Mouse (Mus musculus) hindlimb bud, embryonic 11.5 days (tissue): ENCODE measurements around the gene Fahd1.

Experiments used
- DNase-seq: peaks from one replicate; pipeline ENCODE4 v3.0.0-alpha.2; 2012; ENCODE audit warnings: low read depth, low spot score; ENCODE audit errors: extremely low spot score

Gene Fahd1

DNA sequence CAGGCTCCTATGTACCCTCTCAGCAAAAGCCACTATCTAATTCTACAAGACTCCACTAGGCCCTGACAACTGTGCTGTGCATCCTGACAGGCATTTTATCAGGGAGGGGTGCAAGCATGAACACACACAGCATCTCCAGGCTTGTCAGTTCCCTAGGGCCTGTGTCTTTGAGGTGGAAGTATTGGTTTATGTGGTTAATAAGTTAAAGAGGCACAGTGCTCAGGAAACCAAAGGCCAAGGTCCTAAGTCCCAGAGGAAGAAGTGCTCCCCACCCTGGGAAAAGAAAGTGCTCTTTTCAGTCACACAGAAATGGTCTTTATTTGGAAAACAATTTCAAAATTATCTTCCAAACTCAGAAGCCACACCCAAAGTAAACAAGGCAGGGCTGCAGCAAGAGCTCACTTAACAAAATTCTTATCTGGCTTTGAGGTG lies 1.5 kb downstream of the Fahd1 start:
- no peak for DNase-seq

- no peak for DNase-seq
Measured at GRCm38 (mm10) chr17:24847386-24847785, 2.8 kb downstream of the Fahd1 start.

DNA sequence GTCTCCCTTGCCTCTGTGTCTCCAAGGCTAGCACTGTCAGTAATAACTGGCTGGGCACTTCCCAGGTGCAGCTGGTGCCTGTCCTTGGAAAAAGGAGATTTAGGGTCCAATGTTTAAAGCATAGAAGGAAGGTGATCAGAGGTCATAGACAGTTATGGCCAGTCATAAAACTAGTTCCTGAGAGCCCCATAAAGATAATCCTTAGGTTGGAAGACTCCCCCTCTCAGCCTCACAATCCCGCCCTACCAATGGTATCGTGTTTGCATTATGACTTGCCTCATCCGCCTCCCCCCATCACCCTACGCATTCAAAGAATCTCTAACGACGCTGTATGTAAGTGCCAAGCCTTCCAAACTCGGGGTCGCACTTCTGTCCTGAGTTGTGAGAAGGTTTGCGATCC lies 5.6 kb downstream of the Fahd1 start:
- DNase-seq, result no peak

DNA sequence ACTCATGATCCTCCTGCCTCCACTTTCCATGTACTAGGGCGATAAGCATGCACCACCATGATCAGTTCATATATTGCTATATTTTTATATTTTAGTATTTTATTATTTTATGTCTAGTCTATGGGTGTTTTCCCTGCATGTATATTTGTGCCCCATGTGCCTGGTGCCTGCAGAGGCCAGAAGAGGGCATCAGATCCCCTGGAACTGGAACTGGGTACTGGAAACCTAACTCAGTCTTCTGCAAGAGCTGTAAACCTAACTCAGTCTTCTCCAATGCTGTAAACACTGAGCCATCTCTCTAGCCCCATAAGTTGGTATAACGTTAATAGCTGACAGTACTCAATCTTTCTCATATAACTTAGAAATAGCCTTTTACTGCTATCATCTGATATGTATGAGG lies 7.5 kb downstream of the Fahd1 start:
- no peak for DNase-seq

DNA sequence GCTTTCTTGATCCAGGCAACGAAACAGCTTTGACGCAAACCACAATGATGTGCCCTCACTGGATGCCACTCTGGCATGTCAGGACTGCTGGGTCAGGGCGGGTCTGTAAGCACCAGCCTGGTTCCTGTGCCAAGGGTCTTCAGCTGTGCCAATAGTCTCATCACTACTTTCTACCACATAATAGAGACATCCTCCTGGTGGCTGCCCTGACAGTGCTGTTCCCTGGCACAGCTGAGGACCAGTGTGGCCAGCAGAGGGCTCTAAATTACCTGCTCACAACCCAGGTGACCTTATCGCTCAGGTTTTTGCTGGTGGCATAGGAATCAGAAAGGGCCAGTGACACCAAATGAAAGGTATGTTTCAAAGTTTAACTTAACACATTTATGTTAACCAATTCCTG lies 9.0 kb downstream of the Fahd1 start:
- DNase-seq, result no peak

DNA sequence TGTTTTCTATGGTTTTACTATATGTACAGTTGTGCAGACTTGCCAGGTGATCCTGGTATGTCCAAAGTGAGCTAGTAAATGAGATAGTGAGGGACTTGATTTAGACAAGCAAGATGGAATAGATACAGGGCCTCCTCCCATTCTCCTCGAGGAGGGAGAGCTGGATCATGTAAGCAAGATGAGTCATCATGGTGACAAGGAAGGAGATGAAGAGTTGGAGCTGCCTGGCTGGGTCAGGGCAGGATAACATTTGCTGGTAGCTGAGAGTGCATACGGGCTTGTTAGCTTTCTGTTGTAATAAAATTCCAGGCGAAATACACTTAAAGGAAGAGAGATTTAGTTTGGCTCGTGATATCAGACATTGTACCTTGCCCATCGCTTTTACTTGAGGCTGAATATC lies 9.8 kb downstream of the Fahd1 start:
- DNase-seq, result no peak

GRCm38 (mm10) chr17:24839842-24840241 lies 10.3 kb downstream of the Fahd1 start, which contains the start of gene Hagh:
Gene Hagh (plus strand): TSS chr17:24840143.
- DNase-seq, result no peak

DNA sequence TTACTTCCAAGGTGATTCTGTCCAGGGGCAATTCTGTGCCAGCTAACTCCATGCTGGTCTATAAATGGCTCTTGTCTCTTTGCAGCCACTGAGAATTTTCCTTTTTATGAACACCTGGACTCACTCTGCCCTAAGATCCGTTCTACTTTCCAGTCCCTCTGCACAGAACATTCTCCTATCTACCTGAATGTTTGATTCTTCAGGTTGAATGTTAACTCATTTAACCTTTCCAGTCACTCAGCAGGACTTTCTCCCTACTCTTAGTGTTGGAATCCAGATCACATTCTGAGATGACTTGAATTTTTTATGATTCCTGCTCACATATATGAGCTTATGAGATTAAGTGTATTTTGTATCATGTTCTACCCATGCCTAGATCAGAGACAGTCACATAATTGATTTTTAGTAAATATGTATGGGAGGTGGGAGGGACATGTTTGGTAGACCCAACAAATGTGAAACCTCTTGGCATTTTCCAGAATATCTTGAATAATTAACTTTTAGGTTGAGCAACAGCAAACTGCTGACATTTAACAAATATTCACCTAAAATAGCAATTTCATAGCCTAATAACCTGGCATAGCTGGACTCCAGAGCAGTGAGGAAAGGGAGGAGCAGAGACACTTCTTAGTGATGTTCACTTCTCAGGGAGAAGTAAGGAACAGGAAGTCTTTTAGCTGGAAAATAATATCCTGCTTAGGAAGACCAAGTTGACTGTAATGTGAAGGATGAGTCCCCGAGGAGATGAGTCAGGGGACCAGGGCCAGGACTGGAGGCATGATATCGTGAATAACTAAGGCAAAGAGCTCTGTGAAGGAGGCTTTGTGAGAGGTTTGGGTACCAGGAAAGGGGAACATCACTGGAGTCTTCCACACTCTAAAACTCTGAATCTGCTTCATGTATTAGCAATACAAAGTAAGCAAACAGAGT lies 28.5 kb downstream of the Fahd1 start:
- no peak for DNase-seq

- no peak for DNase-seq
Measured at GRCm38 (mm10) chr17:24819469-24819868, 30.7 kb downstream of the Fahd1 start.

DNA sequence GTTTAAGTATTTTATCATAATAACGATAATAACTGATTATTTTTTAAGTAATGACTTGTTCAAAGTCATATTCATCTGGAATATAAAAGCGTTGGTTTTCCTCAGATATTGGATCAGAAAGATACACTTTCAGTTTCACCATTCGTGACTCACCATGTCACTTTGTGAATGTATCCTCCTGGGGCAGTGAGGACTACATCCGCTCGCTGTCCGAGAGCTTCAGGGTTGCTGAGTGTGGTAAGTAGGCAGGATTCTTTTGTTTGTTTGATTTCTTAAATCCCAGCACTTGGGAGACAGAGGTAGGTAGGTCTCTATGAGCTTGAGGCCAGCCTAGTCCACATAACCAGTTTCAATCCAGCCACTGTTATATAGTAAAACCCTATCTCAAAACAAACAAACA lies 32.0 kb downstream of the Fahd1 start:
- DNase-seq, result no peak

DNA sequence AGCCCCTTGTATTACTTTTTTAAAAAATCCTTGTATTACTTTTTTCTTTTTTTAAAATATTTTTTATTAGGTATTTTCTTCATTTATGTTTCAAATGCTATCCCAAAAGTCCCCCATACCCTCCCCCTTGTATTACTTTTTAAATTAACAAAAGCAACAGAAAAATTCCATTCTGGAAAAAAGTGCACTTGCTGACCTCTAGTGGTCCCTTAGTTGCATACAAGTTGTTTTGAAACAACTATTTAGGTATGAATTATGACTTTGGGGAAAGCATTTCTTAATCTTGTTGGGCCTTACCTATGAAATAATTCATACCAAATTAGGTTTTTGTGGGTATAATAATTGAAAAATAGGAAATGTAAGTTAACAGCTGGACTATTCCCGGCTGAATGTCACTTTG lies 32.7 kb downstream of the Fahd1 start:
- no peak for DNase-seq

GRCm38 (mm10) chr17:24815256-24815655 lies 34.9 kb downstream of the Fahd1 start:
- no peak for DNase-seq

GRCm38 (mm10) chr17:24812215-24812614 lies 37.9 kb downstream of the Fahd1 start:
- no peak for DNase-seq

GRCm38 (mm10) chr17:24811211-24811610 lies 39.0 kb downstream of the Fahd1 start:
- DNase-seq, result no peak

GRCm38 (mm10) chr17:24803952-24804951 lies 45.9 kb downstream of the Fahd1 start, which contains the start of gene Meiob:
Gene Meiob (plus strand): TSS chr17:24804289.
- no peak for DNase-seq

DNA sequence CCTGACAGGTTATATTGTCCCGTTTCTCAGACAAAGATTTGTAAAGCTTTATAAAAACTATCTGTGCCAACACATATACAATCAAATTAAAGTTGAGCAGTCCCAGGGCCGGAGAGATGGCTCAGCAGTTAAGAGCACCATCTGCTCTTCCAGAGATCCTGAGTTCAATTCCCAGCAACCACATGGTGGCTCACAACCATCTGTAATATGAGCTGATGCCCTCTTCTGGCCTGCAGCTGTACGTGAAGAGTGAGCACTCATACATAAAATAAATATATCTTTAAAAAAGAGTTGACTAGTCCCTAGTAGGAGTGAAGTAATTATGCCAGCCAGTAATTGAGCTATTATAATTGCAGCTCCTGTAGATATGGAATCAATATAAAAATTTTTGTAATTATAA lies 49.6 kb downstream of the Fahd1 start:
- DNase-seq, result no peak

- no peak for DNase-seq
Measured at GRCm38 (mm10) chr17:24799476-24799875, 50.7 kb downstream of the Fahd1 start.
